Mouse (Mus musculus): ENCODE results near the gene Galnt7. TPM values are rescaled to one million over a fixed set of nuclear protein-coding genes. Genes with fewer than 3 reads are reported as not detected.

Galnt7 gene
- polyA plus RNA-seq, 1 experiment from 2014 or later: 8.7 TPM

- ATAC-seq: no peak
- no peaks in the 10 kb centered on the region for H3K27me3 ChIP-seq (replicated peaks; ENCODE audit: control insufficient read depth, insufficient read depth, low read length)
- H3K4me1 ChIP-seq (replicated peaks; ENCODE audit: control insufficient read depth, insufficient read depth, low read length): 0 out of 2 replicates have a peak, but pooled peaks cover 2% of the 10 kb centered on the region
- no peak overlapping the region for H3K4me3 ChIP-seq (replicated peaks; ENCODE audit: low read length)
- no peaks in the 10 kb centered on the region for H3K9me3 ChIP-seq (ENCODE audit: control insufficient read depth, low read length)
- 79% methylated on average over 5 of the region's 5 CpGs for WGBS
- H3K9ac ChIP-seq (replicated peaks; ENCODE audit: low read depth, low read length): no peak overlapping the region
- H3K4me2 ChIP-seq (ENCODE audit: low read length): no peak overlapping the region
- H3K36me3 ChIP-seq (ENCODE audit: control insufficient read depth, insufficient read depth): no peaks in the 10 kb centered on the region
- H3K27ac ChIP-seq (ENCODE audit: low read length): no peak overlapping the region
Measured at GRCm38 (mm10) chr8:57577301-57577700, 75.5 kb downstream of the Galnt7 start.

GRCm38 (mm10) chr8:57576238-57576637, 76.6 kb downstream of the Galnt7 start:
- no peak overlapping the region for H3K27ac ChIP-seq (ENCODE audit: low read length)
- no peaks in the 10 kb centered on the region for H3K9me3 ChIP-seq (ENCODE audit: control insufficient read depth, low read length)
- H3K9ac ChIP-seq (replicated peaks; ENCODE audit: low read depth, low read length): no peak overlapping the region
- H3K4me1 ChIP-seq (replicated peaks; ENCODE audit: control insufficient read depth, insufficient read depth, low read length): 0 out of 2 replicates have a peak, but pooled peaks cover 2% of the 10 kb centered on the region
- no peaks in the 10 kb centered on the region for H3K36me3 ChIP-seq (ENCODE audit: control insufficient read depth, insufficient read depth)
- 29% methylated on average over 7 of the region's 7 CpGs for WGBS
- no peak overlapping the region for H3K4me2 ChIP-seq (ENCODE audit: low read length)
- no peaks in the 10 kb centered on the region for H3K27me3 ChIP-seq (replicated peaks; ENCODE audit: control insufficient read depth, insufficient read depth, low read length)
- peak; percentile 29 for ATAC-seq
- H3K4me3 ChIP-seq (replicated peaks; ENCODE audit: low read length): no peak overlapping the region

GRCm38 (mm10) chr8:57575336-57575735, 77.5 kb downstream of the Galnt7 start:
- H3K4me2 ChIP-seq (ENCODE audit: low read length): no peak overlapping the region
- no peak overlapping the region for H3K4me3 ChIP-seq (replicated peaks; ENCODE audit: low read length)
- ATAC-seq: no peak
- no peak overlapping the region for H3K9ac ChIP-seq (replicated peaks; ENCODE audit: low read depth, low read length)
- WGBS: 89% methylated on average over 9 of the region's 9 CpGs
- no peaks in the 10 kb centered on the region for H3K36me3 ChIP-seq (ENCODE audit: control insufficient read depth, insufficient read depth)
- H3K27me3 ChIP-seq (replicated peaks; ENCODE audit: control insufficient read depth, insufficient read depth, low read length): no peaks in the 10 kb centered on the region
- H3K4me1 ChIP-seq (replicated peaks; ENCODE audit: control insufficient read depth, insufficient read depth, low read length): 0 out of 2 replicates have a peak, but pooled peaks cover 2% of the 10 kb centered on the region
- H3K27ac ChIP-seq (ENCODE audit: low read length): no peak overlapping the region
- H3K9me3 ChIP-seq (ENCODE audit: control insufficient read depth, low read length): no peaks in the 10 kb centered on the region

- peak; percentile 84 for ATAC-seq
- 5% methylated on average over 7 of the region's 7 CpGs for WGBS
- no peaks in the 10 kb centered on the region for H3K27me3 ChIP-seq (replicated peaks; ENCODE audit: control insufficient read depth, insufficient read depth, low read length)
Measured at GRCm38 (mm10) chr8:57574398-57574797, 78.4 kb downstream of the Galnt7 start.

GRCm38 (mm10) chr8:57573844-57574243, 79.0 kb downstream of the Galnt7 start:
- H3K9me3 ChIP-seq (ENCODE audit: control insufficient read depth, low read length): no peaks in the 10 kb centered on the region
- H3K27me3 ChIP-seq (replicated peaks; ENCODE audit: control insufficient read depth, insufficient read depth, low read length): no peaks in the 10 kb centered on the region

More at GRCm38 (mm10) chr8:57574398-57574797, 78.4 kb downstream of the Galnt7 start:
- Histone ChIP-seq H3K27ac (ENCODE audit: low read length) (no peak overlapping the region), H3K4me3 (replicated peaks; ENCODE audit: low read length) (no peak overlapping the region), H3K36me3 (ENCODE audit: control insufficient read depth, insufficient read depth) (no peaks in the 10 kb centered on the region), H3K4me2 (ENCODE audit: low read length) (no peak overlapping the region), H3K9me3 (ENCODE audit: control insufficient read depth, low read length) (no peaks in the 10 kb centered on the region), H3K9ac (replicated peaks; ENCODE audit: low read depth, low read length) (no peak overlapping the region), H3K4me1 (replicated peaks; ENCODE audit: control insufficient read depth, insufficient read depth, low read length) (0 out of 2 replicates have a peak, but pooled peaks cover 3% of the 10 kb centered on the region)

GRCm38 (mm10) chr8:57569886-57570285, 82.9 kb downstream of the Galnt7 start:
- Histone ChIP-seq H3K27ac (ENCODE audit: low read length) (no peak overlapping the region), H3K4me1 (replicated peaks; ENCODE audit: control insufficient read depth, insufficient read depth, low read length) (0 out of 2 replicates have a peak, but pooled peaks cover 4% of the 10 kb centered on the region), H3K27me3 (replicated peaks; ENCODE audit: control insufficient read depth, insufficient read depth, low read length) (no peaks in the 10 kb centered on the region), H3K4me2 (ENCODE audit: low read length) (no peak overlapping the region), H3K9ac (replicated peaks; ENCODE audit: low read depth, low read length) (no peak overlapping the region), H3K9me3 (ENCODE audit: control insufficient read depth, low read length) (no peaks in the 10 kb centered on the region), H3K4me3 (replicated peaks; ENCODE audit: low read length) (no peak overlapping the region), H3K36me3 (ENCODE audit: control insufficient read depth, insufficient read depth) (no peaks in the 10 kb centered on the region)
- ATAC-seq: peak; percentile 58; the same call in 1 of the 2 replicates
- WGBS: 57% methylated on average over 6 of the region's 6 CpGs

More at GRCm38 (mm10) chr8:57573844-57574243, 79.0 kb downstream of the Galnt7 start:
- Histone ChIP-seq H3K36me3 (ENCODE audit: control insufficient read depth, insufficient read depth) (no peaks in the 10 kb centered on the region), H3K4me2 (ENCODE audit: low read length) (no peak overlapping the region), H3K4me3 (replicated peaks; ENCODE audit: low read length) (no peak overlapping the region), H3K9ac (replicated peaks; ENCODE audit: low read depth, low read length) (no peak overlapping the region), H3K27ac (ENCODE audit: low read length) (no peak overlapping the region), H3K4me1 (replicated peaks; ENCODE audit: control insufficient read depth, insufficient read depth, low read length) (0 out of 2 replicates have a peak, but pooled peaks cover 4% of the 10 kb centered on the region)
- 74% methylated on average over 6 of the region's 6 CpGs for WGBS
- ATAC-seq: no peak

- no peaks in the 10 kb centered on the region for H3K27me3 ChIP-seq (replicated peaks; ENCODE audit: control insufficient read depth, insufficient read depth, low read length)
- H3K4me2 ChIP-seq (ENCODE audit: low read length): no peak overlapping the region
- ATAC-seq: peak; percentile 61
- no peak overlapping the region for H3K27ac ChIP-seq (ENCODE audit: low read length)
- WGBS: 44% methylated on average over 11 of the region's 11 CpGs
- H3K9me3 ChIP-seq (ENCODE audit: control insufficient read depth, low read length): no peaks in the 10 kb centered on the region
- 0 out of 2 replicates have a peak, but pooled peaks cover 2% of the 10 kb centered on the region for H3K4me1 ChIP-seq (replicated peaks; ENCODE audit: control insufficient read depth, insufficient read depth, low read length)
- no peak overlapping the region for H3K9ac ChIP-seq (replicated peaks; ENCODE audit: low read depth, low read length)
- H3K4me3 ChIP-seq (replicated peaks; ENCODE audit: low read length): no peak overlapping the region
- H3K36me3 ChIP-seq (ENCODE audit: control insufficient read depth, insufficient read depth): no peaks in the 10 kb centered on the region
Measured at GRCm38 (mm10) chr8:57569400-57569795, 83.4 kb downstream of the Galnt7 start.

- no peaks in the 10 kb centered on the region for H3K9me3 ChIP-seq (ENCODE audit: control insufficient read depth, low read length)
- H3K4me3 ChIP-seq (replicated peaks; ENCODE audit: low read length): no peak overlapping the region
- no peaks in the 10 kb centered on the region for H3K27me3 ChIP-seq (replicated peaks; ENCODE audit: control insufficient read depth, insufficient read depth, low read length)
- ATAC-seq: peak; percentile 31; the same call in 1 of the 2 replicates
- H3K4me1 ChIP-seq (replicated peaks; ENCODE audit: control insufficient read depth, insufficient read depth, low read length): 0 out of 2 replicates have a peak, but pooled peaks cover 2% of the 10 kb centered on the region
- no peak overlapping the region for H3K9ac ChIP-seq (replicated peaks; ENCODE audit: low read depth, low read length)
- H3K36me3 ChIP-seq (ENCODE audit: control insufficient read depth, insufficient read depth): no peaks in the 10 kb centered on the region
- WGBS: 77% methylated on average over 18 of the region's 18 CpGs
- H3K27ac ChIP-seq (ENCODE audit: low read length): no peak overlapping the region
- no peak overlapping the region for H3K4me2 ChIP-seq (ENCODE audit: low read length)
Measured at GRCm38 (mm10) chr8:57568633-57569399, 84.0 kb downstream of the Galnt7 start.

- no peak overlapping the region for H3K4me2 ChIP-seq (ENCODE audit: low read length)
- no peak for ATAC-seq
- no peaks in the 10 kb centered on the region for H3K36me3 ChIP-seq (ENCODE audit: control insufficient read depth, insufficient read depth)
- H3K27me3 ChIP-seq (replicated peaks; ENCODE audit: control insufficient read depth, insufficient read depth, low read length): no peaks in the 10 kb centered on the region
- no peak overlapping the region for H3K4me3 ChIP-seq (replicated peaks; ENCODE audit: low read length)
- no peaks in the 10 kb centered on the region for H3K9me3 ChIP-seq (ENCODE audit: control insufficient read depth, low read length)
- 0 out of 2 replicates have a peak, but pooled peaks cover 2% of the 10 kb centered on the region for H3K4me1 ChIP-seq (replicated peaks; ENCODE audit: control insufficient read depth, insufficient read depth, low read length)
- H3K27ac ChIP-seq (ENCODE audit: low read length): no peak overlapping the region
- no peak overlapping the region for H3K9ac ChIP-seq (replicated peaks; ENCODE audit: low read depth, low read length)
- 85% methylated on average over 7 of the region's 7 CpGs for WGBS
Measured at GRCm38 (mm10) chr8:57567998-57568397, 84.8 kb downstream of the Galnt7 start.

Measured in forebrain, embryonic 16.5 days (tissue).